Mouse (Mus musculus): Measurements from ENCODE around the gene Pnliprp1. TPM values are rescaled to one million over a fixed set of nuclear protein-coding genes. Genes with fewer than 3 reads are reported as not detected.
A peak's percentile ranks its signal among the peaks of the same experiment; 100 is the strongest.

Pnliprp1 gene
- polyA plus RNA-seq, 1 experiment from 2014 or later: 8.1 TPM

DNA sequence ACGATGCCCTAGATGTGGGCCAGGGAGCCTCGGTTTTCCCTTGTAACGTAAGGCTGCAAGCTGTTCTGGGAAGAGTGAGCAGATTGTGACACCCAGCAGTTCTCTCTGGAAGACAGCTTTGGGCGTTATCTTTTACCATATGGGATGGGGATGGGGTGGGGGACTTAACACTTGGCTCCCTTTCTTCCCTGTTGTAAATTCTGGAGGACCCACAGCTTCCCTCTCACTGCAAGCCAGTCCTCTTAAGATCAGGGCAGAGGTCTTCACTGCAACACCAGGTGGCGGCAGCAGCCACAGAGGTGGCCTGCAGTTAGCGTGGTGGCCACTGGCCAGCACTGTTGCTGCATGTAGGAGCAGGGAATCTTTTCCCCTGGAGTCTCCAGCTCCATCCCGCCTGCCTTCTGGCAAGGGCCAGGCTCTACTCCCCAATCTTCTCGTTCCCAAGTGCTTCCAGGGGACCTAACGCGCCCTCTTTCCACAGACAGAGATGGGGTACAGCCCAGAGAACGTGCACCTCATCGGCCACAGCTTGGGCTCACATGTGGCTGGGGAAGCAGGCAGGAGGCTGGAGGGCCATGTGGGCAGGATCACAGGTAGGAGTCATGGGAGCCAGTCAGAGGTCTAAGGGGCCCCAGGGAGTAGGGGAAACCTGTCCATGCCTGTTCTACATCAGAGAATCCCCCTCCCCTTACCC, 34.3 kb downstream of the Pnliprp1 start:
- DNase-seq (ENCODE audit: low spot score): peak; percentile 60

DNA sequence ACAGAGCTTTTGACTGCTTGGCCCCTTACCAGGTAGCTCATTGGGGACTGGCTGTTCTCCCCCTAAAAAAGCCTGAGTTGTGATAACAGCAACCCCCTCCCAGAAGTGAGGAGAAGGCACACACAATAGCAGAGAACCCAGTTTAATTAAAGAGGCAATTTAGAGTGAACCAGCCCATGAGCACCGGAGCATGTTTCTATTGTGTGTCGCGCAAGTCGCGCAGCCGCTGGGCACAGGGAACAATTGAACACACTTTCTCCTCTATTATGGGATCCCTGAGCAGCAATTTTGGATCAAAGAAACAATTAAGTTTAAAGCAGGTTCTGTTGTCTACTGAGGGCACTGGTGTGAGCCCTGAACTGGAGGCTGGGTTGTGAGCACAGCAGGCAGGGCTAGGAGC, 38.6 kb downstream of the Pnliprp1 start:
- Histone ChIP-seq H3K9ac (replicated peaks; ENCODE audit: low read depth) (no peak overlapping the region), H3K27me3 (replicated peaks; ENCODE audit: insufficient read depth, low read length) (no peaks in the 10 kb centered on the region), H3K4me3 (ENCODE audit: low read depth, low read length) (no peak overlapping the region), H3K27ac (ENCODE audit: low read length) (no peak overlapping the region), H3K4me1 (ENCODE audit: insufficient read depth, low read depth, low read length) (no peaks in the 10 kb centered on the region), H3K9me3 (ENCODE audit: low read length) (no peaks in the 10 kb centered on the region), H3K36me3 (ENCODE audit: insufficient read depth, low read length) (no peaks in the 10 kb centered on the region), H3K4me2 (replicated peaks; ENCODE audit: low read depth, low read length) (no peak overlapping the region)
- WGBS: 92% methylated on average over 6 of the region's 6 CpGs
- no peak for TF ChIP-seq CTCF (IDR thresholded peaks at IDR 0.05)
- TF ChIP-seq EP300 (IDR thresholded peaks at IDR 0.05): no peak
- DNase-seq (ENCODE audit: low spot score): no peak
- no peak for ATAC-seq

More for the DNA sequence above, 34.3 kb downstream of the Pnliprp1 start:
- no peak overlapping the region for H3K9ac ChIP-seq (replicated peaks; ENCODE audit: low read depth)
- H3K27ac ChIP-seq (ENCODE audit: low read length): no peak overlapping the region
- H3K9me3 ChIP-seq (ENCODE audit: low read length): no peaks in the 10 kb centered on the region
- peak; percentile 67 for ATAC-seq
- H3K36me3 ChIP-seq (ENCODE audit: insufficient read depth, low read length): no peaks in the 10 kb centered on the region
- H3K4me2 ChIP-seq (replicated peaks; ENCODE audit: low read depth, low read length): no peak overlapping the region
- 16% methylated on average over 12 of the region's 12 CpGs for WGBS
- H3K27me3 ChIP-seq (replicated peaks; ENCODE audit: insufficient read depth, low read length): no peaks in the 10 kb centered on the region
- TF ChIP-seq EP300 (IDR thresholded peaks at IDR 0.05) (no peak), CTCF (IDR thresholded peaks at IDR 0.05) (peak; percentile 91)
- no peaks in the 10 kb centered on the region for H3K4me1 ChIP-seq (ENCODE audit: insufficient read depth, low read depth, low read length)
- H3K4me3 ChIP-seq (ENCODE audit: low read depth, low read length): no peak overlapping the region

DNA sequence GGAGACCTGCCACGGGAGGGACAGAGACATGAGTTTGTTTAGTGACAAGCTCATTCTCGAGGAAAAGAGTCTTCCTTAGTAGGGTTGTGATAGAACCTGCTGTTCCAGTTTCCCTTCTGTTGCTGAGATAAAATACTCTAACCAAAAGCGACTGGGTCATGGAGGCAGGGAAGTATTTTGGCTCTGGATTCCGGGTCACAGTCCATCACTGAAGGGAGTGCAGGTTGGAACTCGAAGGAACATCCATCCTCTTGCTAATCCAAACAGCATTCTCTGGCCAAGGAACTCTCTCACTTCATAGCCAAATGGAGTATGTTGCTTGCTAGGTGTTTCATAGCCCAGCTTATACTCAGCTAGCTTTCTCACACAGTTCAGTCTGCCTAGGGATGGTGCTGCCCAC, 47.8 kb downstream of the Pnliprp1 start:
- H3K9ac ChIP-seq (replicated peaks; ENCODE audit: low read depth): no peak overlapping the region
- no peak for TF ChIP-seq CTCF (IDR thresholded peaks at IDR 0.05)
- TF ChIP-seq EP300 (IDR thresholded peaks at IDR 0.05): no peak
- no peaks in the 10 kb centered on the region for H3K36me3 ChIP-seq (ENCODE audit: insufficient read depth, low read length)
- H3K9me3 ChIP-seq (ENCODE audit: low read length): no peaks in the 10 kb centered on the region
- no peak overlapping the region for H3K4me3 ChIP-seq (ENCODE audit: low read depth, low read length)
- ATAC-seq (no peak), DNase-seq (ENCODE audit: low spot score) (no peak)
- 45% methylated on average over 5 of the region's 5 CpGs for WGBS
- H3K27ac ChIP-seq (ENCODE audit: low read length): no peak overlapping the region
- H3K4me1 ChIP-seq (ENCODE audit: insufficient read depth, low read depth, low read length): no peaks in the 10 kb centered on the region
- H3K4me2 ChIP-seq (replicated peaks; ENCODE audit: low read depth, low read length): no peak overlapping the region
- H3K27me3 ChIP-seq (replicated peaks; ENCODE audit: insufficient read depth, low read length): no peaks in the 10 kb centered on the region

DNA sequence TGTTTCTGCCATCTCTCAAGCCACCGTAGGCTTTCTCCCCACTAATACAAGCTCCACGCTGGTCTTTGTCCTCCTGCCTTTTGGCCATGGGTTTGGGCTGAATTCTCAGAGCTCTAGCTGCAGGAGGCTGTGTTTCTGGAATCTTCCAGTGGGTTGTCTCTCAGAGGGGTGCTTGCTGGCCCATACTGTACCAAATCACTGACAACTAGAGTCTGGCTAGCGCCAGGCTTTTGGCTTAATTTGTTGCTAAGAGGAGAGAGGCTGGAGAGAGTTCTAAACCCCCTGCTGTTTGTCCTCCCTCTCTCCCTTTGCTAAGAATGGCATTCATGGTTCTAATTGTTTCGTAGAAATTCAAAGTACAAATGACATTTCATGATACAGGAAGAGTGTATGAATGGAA, 52.9 kb downstream of the Pnliprp1 start:
- H3K36me3 ChIP-seq (ENCODE audit: insufficient read depth, low read length): no peaks in the 10 kb centered on the region
- ATAC-seq (no peak), DNase-seq (ENCODE audit: low spot score) (no peak)
- no peak for TF ChIP-seq EP300 (IDR thresholded peaks at IDR 0.05)
- TF ChIP-seq CTCF (IDR thresholded peaks at IDR 0.05): no peak
- H3K4me3 ChIP-seq (ENCODE audit: low read depth, low read length): no peak overlapping the region
- no peaks in the 10 kb centered on the region for H3K27me3 ChIP-seq (replicated peaks; ENCODE audit: insufficient read depth, low read length)
- no peaks in the 10 kb centered on the region for H3K9me3 ChIP-seq (ENCODE audit: low read length)
- no peaks in the 10 kb centered on the region for H3K4me1 ChIP-seq (ENCODE audit: insufficient read depth, low read depth, low read length)
- H3K4me2 ChIP-seq (replicated peaks; ENCODE audit: low read depth, low read length): no peak overlapping the region
- no peak overlapping the region for H3K27ac ChIP-seq (ENCODE audit: low read length)
- H3K9ac ChIP-seq (replicated peaks; ENCODE audit: low read depth): no peak overlapping the region
- WGBS: 72% methylated on average over 4 of the region's 4 CpGs

DNA sequence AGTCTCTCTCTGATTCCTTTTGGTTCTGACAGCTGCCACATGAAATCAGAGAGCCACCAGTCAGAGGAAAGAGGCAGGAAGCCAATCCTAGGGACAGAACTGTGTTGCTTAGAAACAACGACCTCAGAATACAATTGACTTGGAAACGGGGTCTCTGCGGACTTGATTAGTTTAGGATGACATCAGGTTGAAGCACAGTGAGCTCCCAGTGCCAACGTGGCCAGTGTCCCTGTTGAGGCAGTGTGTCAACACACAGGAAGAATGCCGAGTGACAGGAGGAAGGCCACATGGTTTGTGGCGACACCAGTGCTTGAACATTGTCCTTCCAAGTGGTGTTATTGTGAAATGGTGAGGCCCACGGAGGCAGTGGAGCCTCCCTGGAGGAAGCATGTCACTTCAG, 55.3 kb downstream of the Pnliprp1 start:
- no peak for TF ChIP-seq CTCF (IDR thresholded peaks at IDR 0.05)
- no peak for TF ChIP-seq EP300 (IDR thresholded peaks at IDR 0.05)
- H3K27ac ChIP-seq (ENCODE audit: low read length): no peak overlapping the region
- no peak overlapping the region for H3K4me3 ChIP-seq (ENCODE audit: low read depth, low read length)
- H3K4me1 ChIP-seq (ENCODE audit: insufficient read depth, low read depth, low read length): no peaks in the 10 kb centered on the region
- H3K27me3 ChIP-seq (replicated peaks; ENCODE audit: insufficient read depth, low read length): no peaks in the 10 kb centered on the region
- no peaks in the 10 kb centered on the region for H3K9me3 ChIP-seq (ENCODE audit: low read length)
- no peaks in the 10 kb centered on the region for H3K36me3 ChIP-seq (ENCODE audit: insufficient read depth, low read length)
- H3K4me2 ChIP-seq (replicated peaks; ENCODE audit: low read depth, low read length): no peak overlapping the region
- 28% methylated on average over 7 of the region's 7 CpGs for WGBS
- ATAC-seq (no peak; the same call in 1 of the 2 replicates), DNase-seq (ENCODE audit: low spot score) (no peak)
- H3K9ac ChIP-seq (replicated peaks; ENCODE audit: low read depth): no peak overlapping the region

DNA sequence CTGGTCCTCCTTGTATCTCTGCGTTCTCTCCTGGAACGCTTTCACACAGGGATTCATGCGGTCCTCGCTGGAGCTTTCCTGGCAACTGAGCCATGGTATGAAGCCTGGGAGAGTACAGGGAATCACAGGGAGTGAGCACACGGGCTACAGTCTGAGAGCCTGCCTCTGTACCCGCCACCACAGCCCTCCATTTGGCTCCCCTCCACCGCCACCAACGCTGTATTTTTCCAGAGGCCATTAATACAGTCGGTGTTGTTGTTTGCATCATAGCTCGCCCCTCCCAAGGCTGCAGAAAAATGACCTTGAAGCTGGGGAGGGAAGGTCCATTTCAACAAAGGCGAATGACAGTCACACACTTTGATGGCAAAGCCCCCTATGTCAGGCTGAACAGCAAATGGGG, 60.5 kb downstream of the Pnliprp1 start:
- TF ChIP-seq EP300 (IDR thresholded peaks at IDR 0.05) (no peak), CTCF (IDR thresholded peaks at IDR 0.05) (no peak)
- WGBS: 64% methylated on average over 11 of the region's 11 CpGs
- Histone ChIP-seq H3K4me2 (replicated peaks; ENCODE audit: low read depth, low read length) (no peak overlapping the region), H3K4me1 (ENCODE audit: insufficient read depth, low read depth, low read length) (no peaks in the 10 kb centered on the region), H3K4me3 (ENCODE audit: low read depth, low read length) (no peak overlapping the region), H3K27me3 (replicated peaks; ENCODE audit: insufficient read depth, low read length) (no peaks in the 10 kb centered on the region), H3K27ac (ENCODE audit: low read length) (no peak overlapping the region), H3K9ac (replicated peaks; ENCODE audit: low read depth) (no peak overlapping the region), H3K9me3 (ENCODE audit: low read length) (no peaks in the 10 kb centered on the region), H3K36me3 (ENCODE audit: insufficient read depth, low read length) (no peaks in the 10 kb centered on the region)
- DNase-seq (ENCODE audit: low spot score) (no peak), ATAC-seq (no peak)

Other genes with a start within 250 kb of the Pnliprp1 start
- not detected in 2 replicates for gene Ccdc172, start 216.9 kb upstream of the Pnliprp1 start, polyA plus RNA-seq (2015; fragmentation: Nextera tagmentation; extraction: Ambion mirVana)
- not detected in 2 replicates for gene Pnlip, start 76.4 kb upstream of the Pnliprp1 start, polyA plus RNA-seq (2015; fragmentation: Nextera tagmentation; extraction: Ambion mirVana)
- gene Pnliprp2, start 30.8 kb downstream of the Pnliprp1 start, polyA plus RNA-seq (2015; fragmentation: Nextera tagmentation; extraction: Ambion mirVana): 0.10 and 0.23 TPM in 2 replicates
- not detected in 2 replicates for gene 1700019N19Rik, start 65.6 kb downstream of the Pnliprp1 start, polyA plus RNA-seq (2015; fragmentation: Nextera tagmentation; extraction: Ambion mirVana)
- 2.7 and 3.5 TPM in 2 replicates for gene Eno4, start 214.5 kb downstream of the Pnliprp1 start, polyA plus RNA-seq (2015; fragmentation: Nextera tagmentation; extraction: Ambion mirVana)
- gene Hspa12a, start 214.8 kb downstream of the Pnliprp1 start, polyA plus RNA-seq (2015; fragmentation: Nextera tagmentation; extraction: Ambion mirVana): 3.3 and 3.9 TPM in 2 replicates

Data from lung, postnatal 0 days (tissue).